Mouse (Mus musculus): ENCODE results near the gene Ifnz. TPM values are rescaled to one million over a fixed set of nuclear protein-coding genes. Genes with fewer than 3 reads are reported as not detected.
"Not testable (repeated sequence)": the region's sequence is repeated elsewhere in the genome, so short reads cannot be mapped to it uniquely, and the experiment has no call there.

The Ifnz gene
- polyA plus RNA-seq, 1 experiment, result not detected

GRCm38 (mm10) chr4:88782335-88782734 lies 404 bp downstream of the Ifnz start:
- H3K27ac ChIP-seq (ENCODE audit: insufficient read depth, low read depth, low read length); H3K27me3 ChIP-seq (ENCODE audit: control insufficient read depth, insufficient read depth, low read length); H3K36me3 ChIP-seq (ENCODE audit: control insufficient read depth, insufficient read depth, low read length); H3K4me1 ChIP-seq (ENCODE audit: control insufficient read depth, insufficient read depth, insufficient read length, low read length): not testable (repeated sequence)
- 2% methylated on average over 4 of the region's 31 CpGs for WGBS
- peak overlapping the region; percentile 45 for H3K4me3 ChIP-seq (ENCODE audit: low read depth, low read length)

- not testable (repeated sequence) for H3K27ac ChIP-seq (ENCODE audit: insufficient read depth, low read depth, low read length); H3K36me3 ChIP-seq (ENCODE audit: control insufficient read depth, insufficient read depth, low read length); H3K4me3 ChIP-seq (ENCODE audit: low read depth, low read length); H3K4me1 ChIP-seq (ENCODE audit: control insufficient read depth, insufficient read depth, insufficient read length, low read length); H3K27me3 ChIP-seq (ENCODE audit: control insufficient read depth, insufficient read depth, low read length)
- WGBS, result no CpG with 5 or more reads among the region's 27 CpGs
Measured at GRCm38 (mm10) chr4:88785409-88785808, 3.5 kb downstream of the Ifnz start, which contains the start of gene Gm13276. Gene Gm13276 (plus strand): TSS chr4:88785709.

GRCm38 (mm10) chr4:88788402-88788801 lies 6.5 kb downstream of the Ifnz start, which contains the start of gene Gm13277:
Gene Gm13277 (plus strand): TSS chr4:88788632.
- H3K27ac ChIP-seq (ENCODE audit: insufficient read depth, low read depth, low read length); H3K36me3 ChIP-seq (ENCODE audit: control insufficient read depth, insufficient read depth, low read length); H3K4me3 ChIP-seq (ENCODE audit: low read depth, low read length); H3K4me1 ChIP-seq (ENCODE audit: control insufficient read depth, insufficient read depth, insufficient read length, low read length); H3K27me3 ChIP-seq (ENCODE audit: control insufficient read depth, insufficient read depth, low read length): not testable (repeated sequence)
- 0% methylated on average over 6 of the region's 28 CpGs for WGBS

- not testable (repeated sequence) for H3K36me3 ChIP-seq (ENCODE audit: control insufficient read depth, insufficient read depth, low read length); H3K27ac ChIP-seq (ENCODE audit: insufficient read depth, low read depth, low read length); H3K4me1 ChIP-seq (ENCODE audit: control insufficient read depth, insufficient read depth, insufficient read length, low read length); H3K27me3 ChIP-seq (ENCODE audit: control insufficient read depth, insufficient read depth, low read length); H3K4me3 ChIP-seq (ENCODE audit: low read depth, low read length)
- no CpG with 5 or more reads among the region's 28 CpGs for WGBS
Measured at GRCm38 (mm10) chr4:88791250-88791649, 9.3 kb downstream of the Ifnz start, which contains the start of gene Gm13278. Gene Gm13278 (plus strand): TSS chr4:88791550.

GRCm38 (mm10) chr4:88793936-88794675 lies 12.2 kb downstream of the Ifnz start, which contains the start of gene Gm13275:
Gene Gm13275 (plus strand): TSS chr4:88794487.
- under 1% methylated on average over 16 of the region's 52 CpGs for WGBS
- not testable (repeated sequence) for H3K27me3 ChIP-seq (ENCODE audit: control insufficient read depth, insufficient read depth, low read length)

GRCm38 (mm10) chr4:88797097-88797496 lies 15.2 kb downstream of the Ifnz start, which contains the start of gene Gm13279:
Gene Gm13279 (plus strand): TSS chr4:88797397.
- not testable (repeated sequence) for H3K27ac ChIP-seq (ENCODE audit: insufficient read depth, low read depth, low read length); H3K27me3 ChIP-seq (ENCODE audit: control insufficient read depth, insufficient read depth, low read length); H3K36me3 ChIP-seq (ENCODE audit: control insufficient read depth, insufficient read depth, low read length); H3K4me3 ChIP-seq (ENCODE audit: low read depth, low read length); H3K4me1 ChIP-seq (ENCODE audit: control insufficient read depth, insufficient read depth, insufficient read length, low read length)
- WGBS, result no CpG with 5 or more reads among the region's 28 CpGs

More at GRCm38 (mm10) chr4:88793936-88794675, 12.2 kb downstream of the Ifnz start, which contains the start of gene Gm13275:
- H3K4me3 ChIP-seq (ENCODE audit: low read depth, low read length); H3K36me3 ChIP-seq (ENCODE audit: control insufficient read depth, insufficient read depth, low read length); H3K27ac ChIP-seq (ENCODE audit: insufficient read depth, low read depth, low read length); H3K4me1 ChIP-seq (ENCODE audit: control insufficient read depth, insufficient read depth, insufficient read length, low read length): not testable (repeated sequence)

GRCm38 (mm10) chr4:88799365-88799764 lies 17.4 kb downstream of the Ifnz start, which contains the start of gene Gm13285:
Gene Gm13285 (plus strand): TSS chr4:88799665.
- H3K4me3 ChIP-seq (ENCODE audit: low read depth, low read length); H3K27me3 ChIP-seq (ENCODE audit: control insufficient read depth, insufficient read depth, low read length); H3K36me3 ChIP-seq (ENCODE audit: control insufficient read depth, insufficient read depth, low read length); H3K4me1 ChIP-seq (ENCODE audit: control insufficient read depth, insufficient read depth, insufficient read length, low read length); H3K27ac ChIP-seq (ENCODE audit: insufficient read depth, low read depth, low read length): not testable (repeated sequence)
- WGBS, result 7% methylated on average over 6 of the region's 7 CpGs

- not testable (repeated sequence) for H3K4me3 ChIP-seq (ENCODE audit: low read depth, low read length); H3K27me3 ChIP-seq (ENCODE audit: control insufficient read depth, insufficient read depth, low read length); H3K27ac ChIP-seq (ENCODE audit: insufficient read depth, low read depth, low read length); H3K4me1 ChIP-seq (ENCODE audit: control insufficient read depth, insufficient read depth, insufficient read length, low read length); H3K36me3 ChIP-seq (ENCODE audit: control insufficient read depth, insufficient read depth, low read length)
- WGBS, result no CpG with 5 or more reads among the region's 29 CpGs
Measured at GRCm38 (mm10) chr4:88802954-88803353, 21.0 kb downstream of the Ifnz start, which contains the start of gene Gm13287. Gene Gm13287 (plus strand): TSS chr4:88803254.

GRCm38 (mm10) chr4:88805231-88805630 lies 23.3 kb downstream of the Ifnz start, which contains the start of gene Gm13288:
Gene Gm13288 (plus strand): TSS chr4:88805531.
- WGBS, result no CpG with 5 or more reads among the region's 8 CpGs
- not testable (repeated sequence) for H3K27me3 ChIP-seq (ENCODE audit: control insufficient read depth, insufficient read depth, low read length); H3K36me3 ChIP-seq (ENCODE audit: control insufficient read depth, insufficient read depth, low read length); H3K4me1 ChIP-seq (ENCODE audit: control insufficient read depth, insufficient read depth, insufficient read length, low read length); H3K27ac ChIP-seq (ENCODE audit: insufficient read depth, low read depth, low read length)
- peak within 1 kb of the TSS; percentile 49 for H3K4me3 ChIP-seq (ENCODE audit: low read depth, low read length)

GRCm38 (mm10) chr4:88805761-88806160 lies 23.8 kb downstream of the Ifnz start:
- H3K27ac ChIP-seq (ENCODE audit: insufficient read depth, low read depth, low read length); H3K4me1 ChIP-seq (ENCODE audit: control insufficient read depth, insufficient read depth, insufficient read length, low read length); H3K27me3 ChIP-seq (ENCODE audit: control insufficient read depth, insufficient read depth, low read length); H3K36me3 ChIP-seq (ENCODE audit: control insufficient read depth, insufficient read depth, low read length): not testable (repeated sequence)
- peak overlapping the region; percentile 49 for H3K4me3 ChIP-seq (ENCODE audit: low read depth, low read length)
- 0% methylated on average over 13 of the region's 34 CpGs for WGBS
